Mouse (Mus musculus) ES-Bruce4 (cell line): ENCODE measurements around the gene Ss18l1. TPM values are rescaled to one million over a fixed set of nuclear protein-coding genes. Genes with fewer than 3 reads are reported as not detected.

Source experiments
- H3K27ac ChIP-seq: 2 replicates; pipeline ENCODE4 v1.5.1; 2012; ENCODE audit warnings: low read length, inconsistent platforms; ENCODE audit not compliant: insufficient read depth
- H3K27me3 ChIP-seq: 2 replicates; pipeline ENCODE4 v1.6.1; 2012; ENCODE audit warnings: mild to moderate bottlenecking, low read length, inconsistent platforms; ENCODE audit not compliant: control insufficient read depth, poor library complexity, insufficient read depth, severe bottlenecking
- H3K36me3 ChIP-seq: 2 replicates; pipeline ENCODE4 v1.6.1; 2012; ENCODE audit warnings: inconsistent platforms, mild to moderate bottlenecking, low read length, moderate library complexity; ENCODE audit not compliant: control insufficient read depth, poor library complexity, insufficient read depth, severe bottlenecking
- H3K4me1 ChIP-seq: one replicate; pipeline ENCODE4 v1.8.1; 2011; ENCODE audit warnings: low read length; ENCODE audit not compliant: control insufficient read depth, insufficient read depth
- H3K4me3 ChIP-seq: 2 replicates; pipeline ENCODE4 v1.5.1; 2011; ENCODE audit warnings: low read depth, mild to moderate bottlenecking, low read length
- H3K9ac ChIP-seq: 2 replicates; pipeline ENCODE4 v1.6.1; 2012; ENCODE audit warnings: low read depth, mild to moderate bottlenecking, inconsistent platforms; ENCODE audit not compliant: poor library complexity, severe bottlenecking
- H3K9me3 ChIP-seq: replicated peaks from 2 replicates; pipeline ENCODE4 v1.6.1; 2012; ENCODE audit warnings: mild to moderate bottlenecking, low read length, inconsistent platforms; ENCODE audit not compliant: control insufficient read depth, poor library complexity, insufficient read depth, severe bottlenecking
- CTCF ChIP-seq: IDR thresholded peaks from one replicate; pipeline ENCODE4 v1.8.1; 2011; ENCODE audit warnings: low read depth, low read length
- EP300 ChIP-seq: IDR thresholded peaks from 2 replicates; pipeline ENCODE4 v1.6.1; 2011; ENCODE audit warnings: low read depth, low read length; ENCODE audit not compliant: insufficient read depth
- POLR2A ChIP-seq: IDR thresholded peaks from one replicate; pipeline ENCODE4 v1.8.1; 2011; ENCODE audit warnings: low read length; ENCODE audit not compliant: insufficient read depth
- polyA plus RNA-seq: library from polyadenylated mRNA; stranded (reverse); fragments of >200 nt; gene quantifications from 2 replicates; pipeline ENCODE4 v1.2.4, GENCODE M21; 2011; ENCODE audit warnings: low read depth; ENCODE audit not compliant: missing spikeins, insufficient read depth, insufficient read length

The Ss18l1 gene
- polyA plus RNA-seq, 1 experiment, result 5.1 TPM

GRCm38 (mm10) chr2:180085926-180086636 lies 43.8 kb downstream of the Ss18l1 start:
- Histone ChIP-seq H3K9me3 (no peaks in the 10 kb centered on the region), H3K4me3 (no peak overlapping the region; the same call in 1 of the 2 replicates), H3K9ac (no peak overlapping the region), H3K36me3 (no peaks in the 10 kb centered on the region), H3K27me3 (no peaks in the 10 kb centered on the region), H3K27ac (no peak overlapping the region), H3K4me1 (peaks cover 2% of the 10 kb centered on the region)
- TF ChIP-seq POLR2A, result no peak
- TF ChIP-seq CTCF, result no peak
- TF ChIP-seq EP300, result no peak

GRCm38 (mm10) chr2:180086637-180087027 lies 44.3 kb downstream of the Ss18l1 start:
- Histone ChIP-seq H3K9ac (no peak overlapping the region), H3K4me3 (no peak overlapping the region), H3K4me1 (peaks cover 2% of the 10 kb centered on the region), H3K9me3 (no peaks in the 10 kb centered on the region), H3K27ac (no peak overlapping the region), H3K27me3 (no peaks in the 10 kb centered on the region), H3K36me3 (no peaks in the 10 kb centered on the region)
- no peak for TF ChIP-seq EP300
- TF ChIP-seq CTCF, result no peak
- TF ChIP-seq POLR2A, result no peak

DNA sequence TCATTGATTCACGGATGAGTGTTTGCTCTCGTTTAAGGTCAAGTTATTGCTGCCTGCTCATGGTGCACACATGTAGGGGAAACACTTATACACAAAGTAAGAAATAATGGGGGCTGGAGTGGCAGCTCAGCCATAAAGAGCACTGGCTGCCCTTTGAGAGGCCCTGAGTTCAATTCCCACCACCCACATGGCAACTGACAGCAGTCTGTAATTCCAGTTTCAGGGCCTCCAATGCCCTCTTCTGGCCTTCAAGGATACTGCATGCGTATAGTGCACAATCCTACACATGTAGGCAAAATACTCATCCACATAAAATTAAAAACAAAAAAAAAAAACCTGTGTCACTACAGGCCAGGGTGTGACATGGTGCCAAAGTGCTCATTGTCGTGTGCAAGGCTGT lies 45.2 kb downstream of the Ss18l1 start:
- no peaks in the 10 kb centered on the region for H3K27me3 ChIP-seq
- no peak overlapping the region for H3K4me3 ChIP-seq
- H3K4me1 ChIP-seq, result peaks cover 2% of the 10 kb centered on the region
- H3K9ac ChIP-seq, result no peak overlapping the region
- no peaks in the 10 kb centered on the region for H3K36me3 ChIP-seq
- no peak overlapping the region for H3K27ac ChIP-seq
- H3K9me3 ChIP-seq, result no peaks in the 10 kb centered on the region
- no peak for TF ChIP-seq EP300
- TF ChIP-seq CTCF, result peak; percentile 21

- Histone ChIP-seq H3K27ac (no peak overlapping the region), H3K9ac (no peak overlapping the region), H3K36me3 (no peaks in the 10 kb centered on the region), H3K9me3 (no peaks in the 10 kb centered on the region), H3K4me3 (no peak overlapping the region), H3K4me1 (no peaks in the 10 kb centered on the region), H3K27me3 (no peaks in the 10 kb centered on the region)
- TF ChIP-seq EP300 (no peak), CTCF (no peak), POLR2A (no peak)
Measured at GRCm38 (mm10) chr2:180090285-180090684, 48.0 kb downstream of the Ss18l1 start.

DNA sequence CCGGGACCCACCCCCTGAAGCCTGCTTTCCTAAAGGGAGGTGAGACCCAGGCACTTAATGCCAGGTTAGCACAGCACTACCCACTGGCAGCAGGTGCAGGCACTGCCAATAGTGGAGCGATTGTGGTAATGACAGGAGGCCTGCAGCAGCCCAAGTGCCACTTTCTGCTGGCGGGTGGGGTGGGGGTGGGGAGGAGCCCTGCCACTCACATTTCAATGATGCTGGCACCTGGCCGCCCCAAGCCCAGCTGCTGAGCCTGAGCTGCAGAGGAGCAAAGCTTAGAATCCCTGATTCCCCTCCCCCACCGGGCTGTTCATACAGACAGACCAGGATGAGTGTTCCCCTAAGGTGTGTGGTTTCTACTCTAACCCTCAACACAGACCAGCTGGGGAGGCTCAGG lies 53.4 kb downstream of the Ss18l1 start:
- no peak for TF ChIP-seq CTCF
- TF ChIP-seq POLR2A, result no peak
- TF ChIP-seq EP300, result no peak
- Histone ChIP-seq H3K9me3 (no peaks in the 10 kb centered on the region), H3K27ac (no peak overlapping the region), H3K36me3 (no peaks in the 10 kb centered on the region), H3K4me3 (no peak overlapping the region), H3K27me3 (no peaks in the 10 kb centered on the region), H3K4me1 (no peaks in the 10 kb centered on the region), H3K9ac (no peak overlapping the region)

DNA sequence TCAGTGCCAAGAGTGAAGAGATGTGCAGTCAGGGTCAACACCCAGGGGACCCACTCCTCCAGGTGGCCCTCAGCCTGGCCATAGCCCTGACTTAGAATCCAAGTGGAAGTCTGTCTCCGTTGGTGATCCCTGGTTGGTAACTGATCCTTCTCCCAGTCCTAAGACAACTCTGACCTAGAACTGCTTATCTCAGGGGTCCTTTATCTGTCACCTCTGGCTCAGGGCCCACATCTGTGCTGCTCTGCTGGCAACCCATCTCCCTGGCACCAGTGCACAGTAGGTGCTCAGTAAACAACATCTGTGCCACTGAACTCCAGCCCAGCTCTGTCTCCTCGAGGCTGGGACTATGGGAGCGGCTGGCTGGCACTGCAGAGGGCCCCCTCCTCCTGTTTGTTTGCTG lies 55.3 kb downstream of the Ss18l1 start:
- no peak overlapping the region for H3K27ac ChIP-seq
- H3K4me3 ChIP-seq, result no peak overlapping the region
- no peaks in the 10 kb centered on the region for H3K9me3 ChIP-seq
- no peaks in the 10 kb centered on the region for H3K36me3 ChIP-seq
- TF ChIP-seq EP300, result no peak
- no peak for TF ChIP-seq POLR2A
- no peak for TF ChIP-seq CTCF
- H3K27me3 ChIP-seq, result no peaks in the 10 kb centered on the region
- H3K4me1 ChIP-seq, result no peaks in the 10 kb centered on the region
- H3K9ac ChIP-seq, result no peak overlapping the region
